Mouse (Mus musculus): Measurements from ENCODE around the gene Dusp14.

The Dusp14 gene

DNA sequence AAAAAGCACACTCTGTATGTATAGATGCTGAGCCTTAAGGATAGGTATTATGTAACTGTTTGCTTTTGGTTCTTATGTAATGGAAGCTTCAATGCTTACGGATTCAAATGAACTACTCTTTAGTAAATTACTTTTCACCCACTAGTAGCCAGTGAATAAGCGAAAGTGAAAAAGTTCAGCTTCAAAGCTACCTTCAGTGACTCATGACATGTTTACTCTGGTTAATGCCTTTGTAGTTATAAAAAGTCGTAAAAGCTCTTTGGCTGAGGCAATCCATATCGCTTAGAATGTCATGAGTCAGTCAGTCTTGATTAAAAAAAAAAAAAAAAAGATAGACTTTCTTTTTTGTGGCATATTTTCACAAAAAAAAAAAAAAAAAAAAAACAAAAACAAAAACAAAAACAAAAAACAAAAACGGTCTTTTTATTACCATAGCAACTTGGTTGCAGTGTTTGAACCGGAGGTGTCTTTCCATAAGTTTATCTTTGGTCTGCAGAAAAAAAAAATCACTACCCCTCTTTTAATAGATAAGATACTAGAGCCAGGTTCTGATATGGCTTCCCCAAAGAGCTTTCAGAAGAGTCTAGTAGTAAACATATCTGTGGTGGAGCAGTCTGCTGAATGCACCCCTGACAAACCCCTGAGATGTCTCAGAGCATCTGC, 52.8 kb downstream of the Dusp14 start:
- DNase-seq (ENCODE audit: low spot score in 2 of 2): no peak

DNA sequence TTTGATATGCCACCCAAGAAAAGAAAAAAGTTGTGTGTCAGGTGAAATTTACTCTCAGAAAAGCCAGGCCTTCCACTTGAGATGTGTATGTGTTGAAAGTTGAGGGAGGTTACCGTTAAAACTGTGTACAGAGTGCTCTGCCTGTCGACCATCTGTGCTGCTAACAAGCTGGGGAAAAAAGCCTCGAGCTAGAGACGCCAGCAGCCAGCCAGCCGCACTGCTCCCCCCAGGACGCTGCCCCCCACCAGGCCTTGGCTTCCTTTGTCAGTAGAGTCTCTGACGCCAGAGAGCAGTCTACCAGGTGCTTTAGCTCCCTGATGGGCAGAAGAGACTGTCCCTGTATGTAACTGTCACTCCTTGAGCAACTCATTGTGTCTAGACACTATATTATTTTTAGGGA, 56.0 kb downstream of the Dusp14 start:
- no peak for DNase-seq (ENCODE audit: low spot score in 2 of 2)

DNA sequence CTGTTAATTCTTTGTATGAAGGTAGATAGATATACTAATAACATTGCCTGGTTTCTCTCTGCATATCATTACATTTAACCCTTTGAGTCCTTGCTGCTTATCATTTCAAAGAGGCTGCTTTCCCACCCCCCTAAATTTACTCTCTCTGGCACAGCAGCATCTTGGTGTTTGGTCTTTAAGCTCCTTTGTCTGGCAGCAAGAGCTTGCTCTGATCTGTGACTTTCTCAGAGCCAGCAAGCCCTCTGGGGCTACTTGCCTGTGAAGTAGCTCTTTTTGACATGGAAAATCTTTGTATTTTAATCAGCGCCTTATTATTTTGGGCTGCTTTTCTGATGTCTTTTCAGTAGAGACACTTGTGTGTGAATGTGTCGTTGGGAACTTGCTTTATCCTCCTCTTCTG, 57.5 kb downstream of the Dusp14 start:
- no peak for DNase-seq (ENCODE audit: low spot score in 2 of 2)

DNA sequence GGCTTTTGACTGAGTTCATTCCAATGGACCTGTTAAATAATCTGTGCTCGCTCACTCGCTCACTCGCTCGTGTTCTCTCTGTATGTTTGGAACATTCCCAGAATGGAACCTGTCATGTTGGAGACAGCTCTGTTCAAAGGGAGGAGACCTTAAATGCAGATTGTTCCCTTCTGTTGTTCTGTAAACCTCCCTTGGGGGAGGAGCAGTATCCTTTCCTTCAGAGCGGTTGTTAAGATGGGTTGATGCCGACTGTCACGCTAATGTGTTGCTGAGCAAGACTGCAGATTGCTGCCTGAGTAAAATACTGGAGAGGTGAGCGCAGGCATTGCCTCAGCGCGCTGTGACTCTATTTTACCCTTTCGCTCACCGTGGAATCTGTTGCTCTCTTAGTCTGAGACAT, 58.0 kb downstream of the Dusp14 start:
- no peak for DNase-seq (ENCODE audit: low spot score in 2 of 2)

DNA sequence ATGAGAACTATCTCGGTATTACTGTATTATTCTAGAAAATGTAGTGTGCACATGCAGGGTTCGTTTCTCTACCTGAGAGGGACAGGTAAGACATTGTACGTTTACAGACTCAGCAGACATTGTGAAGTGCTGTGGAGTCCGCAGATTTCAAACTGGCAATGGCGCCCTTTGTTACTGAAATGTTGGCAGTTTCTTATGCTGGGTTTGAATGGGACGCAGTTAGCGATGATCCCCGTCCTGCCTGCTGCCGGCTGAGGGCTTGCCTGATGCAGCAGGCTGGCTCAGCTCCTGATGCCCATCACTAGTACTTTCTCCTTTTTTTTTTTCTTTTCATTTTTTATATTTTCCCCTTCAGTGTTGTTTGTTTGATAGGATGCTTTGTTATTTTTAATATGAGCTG, 58.6 kb downstream of the Dusp14 start:
- no peak for DNase-seq (ENCODE audit: low spot score in 2 of 2)

DNA sequence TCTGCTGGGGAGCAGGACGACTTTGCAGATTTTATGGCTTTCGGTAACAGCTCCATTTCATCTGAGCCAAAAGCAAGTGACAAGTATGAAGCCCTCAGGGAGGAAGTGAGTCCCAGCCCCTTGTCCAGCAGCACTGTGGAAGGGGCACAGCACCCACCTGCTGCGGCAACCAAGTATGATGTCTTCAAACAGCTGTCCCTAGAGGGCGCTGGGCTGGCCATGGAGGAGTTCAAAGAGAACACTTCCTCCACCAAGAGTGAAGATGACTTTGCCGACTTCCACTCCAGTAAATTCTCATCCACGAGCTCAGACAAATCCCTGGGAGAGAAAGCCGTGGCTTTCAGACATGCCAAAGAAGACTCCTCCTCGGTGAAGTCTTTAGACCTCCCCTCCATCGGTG, 60.1 kb downstream of the Dusp14 start:
- DNase-seq (ENCODE audit: low spot score in 2 of 2): peak in 1 of 2 experiments; percentile 20

DNA sequence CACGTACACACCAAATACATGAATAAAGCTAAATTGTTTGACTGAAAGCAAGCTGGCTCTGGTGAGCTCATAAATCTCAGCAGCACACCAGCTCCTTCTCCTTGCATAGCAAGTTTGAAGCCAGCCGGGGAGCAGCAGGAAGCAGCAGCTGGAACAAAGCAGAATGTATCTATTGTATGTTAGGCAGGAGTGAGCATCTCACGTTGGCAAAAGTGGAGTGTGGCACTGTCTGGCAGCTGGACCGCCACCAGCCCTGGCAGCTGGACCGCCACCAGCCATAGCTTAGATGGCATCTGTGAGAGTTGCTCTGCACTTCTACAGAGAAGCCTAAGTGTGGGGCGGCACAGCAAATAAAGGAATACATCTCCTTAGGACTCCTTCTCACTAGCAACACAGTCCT, 65.1 kb downstream of the Dusp14 start:
- no peak for DNase-seq (ENCODE audit: low spot score in 2 of 2)

DNA sequence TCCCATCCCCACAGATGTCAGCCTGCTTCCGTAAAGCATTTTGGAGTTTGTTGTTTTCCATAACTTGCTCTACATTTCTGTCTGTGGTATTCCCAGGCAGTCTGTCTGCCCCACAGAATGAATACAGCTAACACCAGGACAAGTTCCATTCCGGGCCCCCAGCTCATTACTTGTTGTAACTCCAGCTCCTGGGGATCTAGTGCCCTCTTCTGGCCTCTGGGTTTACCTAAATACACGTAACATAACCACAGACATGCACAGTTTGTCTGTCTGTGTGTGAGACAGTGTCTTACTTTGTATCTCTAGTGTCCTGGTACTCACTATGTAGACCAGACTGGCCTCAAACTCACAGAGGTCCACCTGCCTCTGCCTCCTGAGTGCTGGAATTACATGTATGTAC, 67.8 kb downstream of the Dusp14 start:
- no peak for DNase-seq (ENCODE audit: low spot score in 2 of 2)

DNA sequence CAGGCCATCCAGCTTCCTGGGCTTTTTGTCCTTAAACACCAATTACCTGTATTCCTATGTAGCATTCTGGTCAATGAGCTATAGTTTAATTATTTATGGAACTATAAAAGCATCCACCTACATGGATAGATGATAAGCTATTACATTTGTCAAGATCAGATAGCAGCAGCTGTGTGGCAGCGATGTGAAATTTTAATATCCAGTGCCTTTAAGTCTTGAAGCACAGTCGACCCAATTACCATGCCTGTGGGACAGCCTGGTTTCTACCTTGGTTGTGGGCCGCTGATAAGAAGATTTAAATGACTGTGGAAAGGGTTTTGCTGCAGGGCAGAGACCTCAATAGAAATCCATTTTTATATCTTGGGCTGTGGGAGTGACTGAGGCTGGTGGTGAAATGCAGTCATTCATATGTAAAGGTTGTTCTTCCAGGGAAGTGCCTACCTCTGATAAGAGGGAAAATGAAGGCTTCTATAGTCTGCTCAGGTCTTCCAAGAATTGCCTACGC, 69.6 kb downstream of the Dusp14 start:
- no peak for DNase-seq (ENCODE audit: low spot score in 2 of 2)

DNA sequence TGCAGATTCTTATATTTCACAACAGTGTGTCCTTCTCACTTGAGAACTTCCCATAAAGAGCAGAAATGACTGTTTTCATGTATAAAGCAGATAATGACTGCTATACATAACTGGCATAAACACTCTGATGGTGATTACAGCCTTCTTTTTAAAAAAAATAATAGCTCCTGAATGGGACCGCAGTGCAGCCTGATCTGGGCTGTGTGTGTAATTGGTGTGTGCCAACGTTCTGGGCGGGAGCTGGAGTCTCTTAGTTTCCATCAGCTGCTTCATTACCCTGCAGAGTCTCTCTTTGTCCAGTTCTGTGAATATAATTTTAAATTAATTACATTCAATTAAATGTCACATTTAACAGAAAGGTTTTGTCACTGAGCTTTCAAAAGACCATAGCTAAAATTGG, 70.1 kb downstream of the Dusp14 start:
- DNase-seq (ENCODE audit: low spot score in 2 of 2): no peak

All from spleen, postnatal 10 days (tissue).